Mouse (Mus musculus): ENCODE data around the gene Irf2bpl. TPM values are rescaled to one million over a fixed set of nuclear protein-coding genes. Genes with fewer than 3 reads are reported as not detected.
A peak's percentile ranks its signal among the peaks of the same experiment; 100 is the strongest.

Irf2bpl gene
- polyA plus RNA-seq (2014; fragmentation: Nextera tagmentation; extraction: Ambion mirVana): 18.2 and 21.6 TPM in 2 replicates

GRCm38 (mm10) chr12:86884197-86885058, at the start of gene Irf2bpl:
Gene Irf2bpl, minus strand, starts transcription at chr12:86884798.
- H3K36me3 ChIP-seq (ENCODE audit: control insufficient read depth, insufficient read depth, low read length): peaks cover 4% of the 10 kb centered on the region
- H3K4me2 ChIP-seq (replicated peaks; ENCODE audit: low read depth, low read length): peak within 1 kb of the TSS; percentile 97
- under 1% methylated on average over 80 of the region's 82 CpGs for WGBS
- peak within 1 kb of the TSS; percentile 100 for H3K27ac ChIP-seq (ENCODE audit: low read length)
- H3K4me3 ChIP-seq (ENCODE audit: low read depth, low read length): peak within 1 kb of the TSS; percentile 74
- peaks cover 49% of the 10 kb centered on the region for H3K4me1 ChIP-seq (ENCODE audit: control insufficient read depth, insufficient read depth, low read length)
- ATAC-seq (ENCODE audit: insufficient number of reproducible peaks, insufficient read depth, low FRiP score, low read depth): peak; percentile 88
- H3K27me3 ChIP-seq (ENCODE audit: control insufficient read depth, insufficient read depth, low read length): no peaks in the 10 kb centered on the region
- H3K9me3 ChIP-seq (ENCODE audit: control insufficient read depth, low read depth, low read length): no peaks in the 10 kb centered on the region
- H3K9ac ChIP-seq (replicated peaks; ENCODE audit: low read depth, low read length): peak within 1 kb of the TSS; percentile 92

GRCm38 (mm10) chr12:86932575-86932952, 48.0 kb upstream of the Irf2bpl start:
- 33% methylated on average over 6 of the region's 6 CpGs for WGBS
- no peak overlapping the region for H3K4me2 ChIP-seq (replicated peaks; ENCODE audit: low read depth, low read length)
- no peak for ATAC-seq (ENCODE audit: insufficient number of reproducible peaks, insufficient read depth, low FRiP score, low read depth)

GRCm38 (mm10) chr12:86931919-86932574, 47.4 kb upstream of the Irf2bpl start:
- no peak for ATAC-seq (ENCODE audit: insufficient number of reproducible peaks, insufficient read depth, low FRiP score, low read depth)
- Histone ChIP-seq H3K4me1 (ENCODE audit: control insufficient read depth, insufficient read depth, low read length) (no peaks in the 10 kb centered on the region), H3K9me3 (ENCODE audit: control insufficient read depth, low read depth, low read length) (peaks cover 7% of the 10 kb centered on the region; the same call in 1 of the 2 replicates), H3K4me3 (ENCODE audit: low read depth, low read length) (no peak overlapping the region), H3K27me3 (ENCODE audit: control insufficient read depth, insufficient read depth, low read length) (no peaks in the 10 kb centered on the region), H3K36me3 (ENCODE audit: control insufficient read depth, insufficient read depth, low read length) (no peaks in the 10 kb centered on the region), H3K27ac (ENCODE audit: low read length) (no peak overlapping the region), H3K9ac (replicated peaks; ENCODE audit: low read depth, low read length) (no peak overlapping the region), H3K4me2 (replicated peaks; ENCODE audit: low read depth, low read length) (no peak overlapping the region)
- 19% methylated on average over 7 of the region's 7 CpGs for WGBS

More at GRCm38 (mm10) chr12:86932575-86932952, 48.0 kb upstream of the Irf2bpl start:
- Histone ChIP-seq H3K9me3 (ENCODE audit: control insufficient read depth, low read depth, low read length) (peaks cover 7% of the 10 kb centered on the region; the same call in 1 of the 2 replicates), H3K9ac (replicated peaks; ENCODE audit: low read depth, low read length) (no peak overlapping the region), H3K4me1 (ENCODE audit: control insufficient read depth, insufficient read depth, low read length) (no peaks in the 10 kb centered on the region), H3K27me3 (ENCODE audit: control insufficient read depth, insufficient read depth, low read length) (no peaks in the 10 kb centered on the region), H3K36me3 (ENCODE audit: control insufficient read depth, insufficient read depth, low read length) (no peaks in the 10 kb centered on the region), H3K4me3 (ENCODE audit: low read depth, low read length) (no peak overlapping the region), H3K27ac (ENCODE audit: low read length) (no peak overlapping the region)

- H3K27ac ChIP-seq (ENCODE audit: low read length): no peak overlapping the region
- no peak overlapping the region for H3K9ac ChIP-seq (replicated peaks; ENCODE audit: low read depth, low read length)
- H3K27me3 ChIP-seq (ENCODE audit: control insufficient read depth, insufficient read depth, low read length): no peaks in the 10 kb centered on the region
- ATAC-seq (ENCODE audit: insufficient number of reproducible peaks, insufficient read depth, low FRiP score, low read depth): no peak
- H3K36me3 ChIP-seq (ENCODE audit: control insufficient read depth, insufficient read depth, low read length): no peaks in the 10 kb centered on the region
- no peak overlapping the region for H3K4me3 ChIP-seq (ENCODE audit: low read depth, low read length)
- H3K4me2 ChIP-seq (replicated peaks; ENCODE audit: low read depth, low read length): no peak overlapping the region
- H3K4me1 ChIP-seq (ENCODE audit: control insufficient read depth, insufficient read depth, low read length): no peaks in the 10 kb centered on the region
- peaks cover 7% of the 10 kb centered on the region; the same call in 1 of the 2 replicates for H3K9me3 ChIP-seq (ENCODE audit: control insufficient read depth, low read depth, low read length)
- WGBS: 78% methylated on average over 6 of the region's 6 CpGs
Measured at GRCm38 (mm10) chr12:86930934-86931729, 46.5 kb upstream of the Irf2bpl start.

- Histone ChIP-seq H3K4me3 (ENCODE audit: low read depth, low read length) (no peak overlapping the region), H3K27ac (ENCODE audit: low read length) (no peak overlapping the region), H3K4me2 (replicated peaks; ENCODE audit: low read depth, low read length) (no peak overlapping the region), H3K4me1 (ENCODE audit: control insufficient read depth, insufficient read depth, low read length) (peaks cover 3% of the 10 kb centered on the region), H3K36me3 (ENCODE audit: control insufficient read depth, insufficient read depth, low read length) (no peaks in the 10 kb centered on the region), H3K27me3 (ENCODE audit: control insufficient read depth, insufficient read depth, low read length) (no peaks in the 10 kb centered on the region), H3K9ac (replicated peaks; ENCODE audit: low read depth, low read length) (no peak overlapping the region), H3K9me3 (ENCODE audit: control insufficient read depth, low read depth, low read length) (peaks cover 7% of the 10 kb centered on the region; the same call in 1 of the 2 replicates)
- WGBS: 6% methylated on average over 5 of the region's 5 CpGs
- ATAC-seq (ENCODE audit: insufficient number of reproducible peaks, insufficient read depth, low FRiP score, low read depth): peak; percentile 15; the same call in 1 of the 2 replicates
Measured at GRCm38 (mm10) chr12:86923837-86924236, 39.2 kb upstream of the Irf2bpl start.

GRCm38 (mm10) chr12:86918983-86919722, 34.6 kb upstream of the Irf2bpl start:
- Histone ChIP-seq H3K9ac (replicated peaks; ENCODE audit: low read depth, low read length) (no peak overlapping the region), H3K9me3 (ENCODE audit: control insufficient read depth, low read depth, low read length) (no peaks in the 10 kb centered on the region), H3K4me3 (ENCODE audit: low read depth, low read length) (no peak overlapping the region), H3K36me3 (ENCODE audit: control insufficient read depth, insufficient read depth, low read length) (no peaks in the 10 kb centered on the region), H3K4me2 (replicated peaks; ENCODE audit: low read depth, low read length) (no peak overlapping the region), H3K27me3 (ENCODE audit: control insufficient read depth, insufficient read depth, low read length) (no peaks in the 10 kb centered on the region), H3K27ac (ENCODE audit: low read length) (no peak overlapping the region), H3K4me1 (ENCODE audit: control insufficient read depth, insufficient read depth, low read length) (peaks cover 9% of the 10 kb centered on the region)
- 70% methylated on average over 17 of the region's 17 CpGs for WGBS
- ATAC-seq (ENCODE audit: insufficient number of reproducible peaks, insufficient read depth, low FRiP score, low read depth): peak; percentile 47; the same call in 1 of the 2 replicates

GRCm38 (mm10) chr12:86918361-86918967, 33.9 kb upstream of the Irf2bpl start:
- 24% methylated on average over 11 of the region's 11 CpGs for WGBS
- Histone ChIP-seq H3K27ac (ENCODE audit: low read length) (no peak overlapping the region), H3K9me3 (ENCODE audit: control insufficient read depth, low read depth, low read length) (no peaks in the 10 kb centered on the region), H3K4me1 (ENCODE audit: control insufficient read depth, insufficient read depth, low read length) (peaks cover 9% of the 10 kb centered on the region), H3K4me3 (ENCODE audit: low read depth, low read length) (no peak overlapping the region), H3K27me3 (ENCODE audit: control insufficient read depth, insufficient read depth, low read length) (no peaks in the 10 kb centered on the region), H3K4me2 (replicated peaks; ENCODE audit: low read depth, low read length) (no peak overlapping the region), H3K36me3 (ENCODE audit: control insufficient read depth, insufficient read depth, low read length) (no peaks in the 10 kb centered on the region), H3K9ac (replicated peaks; ENCODE audit: low read depth, low read length) (no peak overlapping the region)
- no peak for ATAC-seq (ENCODE audit: insufficient number of reproducible peaks, insufficient read depth, low FRiP score, low read depth)
